Mouse (Mus musculus) neutrophil, adult 5-6 weeks (primary cell): ENCODE measurements around the gene Acvr2b. TPM values are rescaled to one million over a fixed set of nuclear protein-coding genes. Genes with fewer than 3 reads are reported as not detected.

Source experiments
- ATAC-seq: fragments of 151-379, 151-347 bp; 2 replicates; pipeline ENCODE4 v1.8.0; 2017; ENCODE audit warnings: mild to moderate bottlenecking, moderate TSS enrichment; ENCODE audit not compliant: insufficient number of reproducible peaks, poor library complexity, low FRiP score, severe bottlenecking; ENCODE audit errors: extremely low read depth
- total RNA-seq: library from RNA; stranded (forward); fragments of 200-1000 nt; gene quantifications from 2 replicates; pipeline ENCODE4 v1.2.3, GENCODE M21; 2017

Gene Acvr2b
- total RNA-seq, 1 experiment from 2014 or later: not detected

- no peak for ATAC-seq
Observed at GRCm38 (mm10) chr9:119465056-119465455, 63.1 kb downstream of the Acvr2b start.

- no peak for ATAC-seq
Observed at GRCm38 (mm10) chr9:119465595-119465994, 63.7 kb downstream of the Acvr2b start.

GRCm38 (mm10) chr9:119469691-119470353 lies 67.9 kb downstream of the Acvr2b start:
- ATAC-seq: no peak

- no peak for ATAC-seq
Observed at GRCm38 (mm10) chr9:119472412-119472918, 70.5 kb downstream of the Acvr2b start.

GRCm38 (mm10) chr9:119473011-119473410 lies 71.1 kb downstream of the Acvr2b start:
- no peak for ATAC-seq

GRCm38 (mm10) chr9:119473608-119474164 lies 71.8 kb downstream of the Acvr2b start:
- ATAC-seq: no peak

GRCm38 (mm10) chr9:119474717-119475611 lies 73.0 kb downstream of the Acvr2b start:
- no peak for ATAC-seq

GRCm38 (mm10) chr9:119477754-119478153 lies 75.8 kb downstream of the Acvr2b start:
- ATAC-seq: no peak

GRCm38 (mm10) chr9:119478345-119478744 lies 76.4 kb downstream of the Acvr2b start:
- ATAC-seq: no peak

- no peak for ATAC-seq
Observed at GRCm38 (mm10) chr9:119479297-119479696, 77.4 kb downstream of the Acvr2b start.

- no peak for ATAC-seq
Observed at GRCm38 (mm10) chr9:119481612-119482011, 79.7 kb downstream of the Acvr2b start.

GRCm38 (mm10) chr9:119483554-119484353 lies 81.8 kb downstream of the Acvr2b start:
- ATAC-seq: no peak

- no peak for ATAC-seq
Observed at GRCm38 (mm10) chr9:119484420-119484819, 82.5 kb downstream of the Acvr2b start.

Other genes with a start within 250 kb of the Acvr2b start
- gene Acaa1b, start 245.0 kb upstream of the Acvr2b start, total RNA-seq: 0.25 TPM in 1 of 2 replicates, not detected in the other
- gene Gm47289, start 243.0 kb upstream of the Acvr2b start, total RNA-seq: not detected in 2 replicates
- not detected in 2 replicates for gene Slc22a13, start 193.0 kb upstream of the Acvr2b start, total RNA-seq
- 48.7 and 49.3 TPM in 2 replicates for gene Oxsr1, start 79.7 kb upstream of the Acvr2b start, total RNA-seq
- 66.7 and 68.1 TPM in 2 replicates for gene Acaa1a, start 62.4 kb upstream of the Acvr2b start, total RNA-seq
- 150 and 157 TPM in 2 replicates for gene Myd88, start 60.7 kb upstream of the Acvr2b start, total RNA-seq
- 0.12 and 0.61 TPM in 2 replicates for gene Xylb, start 44.7 kb upstream of the Acvr2b start, total RNA-seq
- not detected in 2 replicates for gene Slc22a14, start 36.6 kb upstream of the Acvr2b start, total RNA-seq
- 3.3 and 3.9 TPM in 2 replicates for gene Exog, start 42.8 kb downstream of the Acvr2b start, total RNA-seq
- not detected in 2 replicates for gene Scn5a, start 176.9 kb downstream of the Acvr2b start, total RNA-seq